Mouse (Mus musculus) kidney, embryonic 14.5 days (tissue): ENCODE measurements around the gene Ccdc190. TPM values are rescaled to one million over a fixed set of nuclear protein-coding genes. Genes with fewer than 3 reads are reported as not detected.

ENCODE experiments used
- ATAC-seq: fragments of 200-750 bp; cut with Nextera tagmentation; 2 replicates; pipeline ENCODE4 v1.8.0; 2017; ENCODE audit warnings: moderate number of reproducible peaks, mild to moderate bottlenecking, moderate TSS enrichment, moderate library complexity; ENCODE audit not compliant: low FRiP score, low TSS enrichment
- H3K27ac ChIP-seq: fragments of 300-500 bp; sonication (generic); 2 replicates; pipeline ENCODE4 v1.5.1; 2014; ENCODE audit warnings: low read depth, mild to moderate bottlenecking, low read length, moderate library complexity, mixed read lengths
- H3K27me3 ChIP-seq: fragments of 300-500 bp; sonication (generic); 2 replicates; pipeline ENCODE4 v1.6.1; 2014; ENCODE audit warnings: mild to moderate bottlenecking, low read length; ENCODE audit not compliant: control insufficient read depth, insufficient read depth
- H3K36me3 ChIP-seq: fragments of 300-500 bp; sonication (generic); 2 replicates; pipeline ENCODE4 v1.6.1; 2014; ENCODE audit warnings: low read length, mixed read lengths; ENCODE audit not compliant: control insufficient read depth, insufficient read depth
- H3K4me1 ChIP-seq: fragments of 300-500 bp; sonication (generic); 2 replicates; pipeline ENCODE4 v1.6.1; 2014; ENCODE audit warnings: low read length, mixed read lengths; ENCODE audit not compliant: control insufficient read depth, insufficient read depth
- H3K4me2 ChIP-seq: fragments of 300-500 bp; sonication (generic); replicated peaks from 2 replicates; pipeline ENCODE4 v1.6.1; 2014; ENCODE audit warnings: low read depth, mild to moderate bottlenecking, low read length
- H3K4me3 ChIP-seq: fragments of 300-500 bp; sonication (generic); 2 replicates; pipeline ENCODE4 v1.5.1; 2014; ENCODE audit warnings: mild to moderate bottlenecking, low read length
- H3K9ac ChIP-seq: fragments of 300-500 bp; sonication (generic); 2 replicates; pipeline ENCODE4 v1.6.1; 2014; ENCODE audit warnings: low read depth, mild to moderate bottlenecking, low read length, moderate library complexity
- H3K9me3 ChIP-seq: fragments of 300-500 bp; sonication (generic); 2 replicates; pipeline ENCODE4 v1.6.1; 2016; ENCODE audit warnings: low read length; ENCODE audit not compliant: control insufficient read depth
- WGBS: fragments of 180-500 bp; shearing (Covaris S2); extraction: QIAGEN DNeasy Blood & Tissue Kit; methylation state at CpG from one replicate; pipeline ENCODE4 v1.1.7; 2014; 5-methylcytosine and 5-hydroxymethylcytosine counted together
- polyA plus RNA-seq: library from polyadenylated mRNA; unstranded; fragments of >200 nt; fragmentation: Nextera tagmentation; extraction: Ambion mirVana; gene quantifications from 2 replicates; pipeline ENCODE4 v1.2.1, GENCODE M21; 2014

The Ccdc190 gene
- polyA plus RNA-seq, 1 experiment from 2014 or later: not detected

DNA sequence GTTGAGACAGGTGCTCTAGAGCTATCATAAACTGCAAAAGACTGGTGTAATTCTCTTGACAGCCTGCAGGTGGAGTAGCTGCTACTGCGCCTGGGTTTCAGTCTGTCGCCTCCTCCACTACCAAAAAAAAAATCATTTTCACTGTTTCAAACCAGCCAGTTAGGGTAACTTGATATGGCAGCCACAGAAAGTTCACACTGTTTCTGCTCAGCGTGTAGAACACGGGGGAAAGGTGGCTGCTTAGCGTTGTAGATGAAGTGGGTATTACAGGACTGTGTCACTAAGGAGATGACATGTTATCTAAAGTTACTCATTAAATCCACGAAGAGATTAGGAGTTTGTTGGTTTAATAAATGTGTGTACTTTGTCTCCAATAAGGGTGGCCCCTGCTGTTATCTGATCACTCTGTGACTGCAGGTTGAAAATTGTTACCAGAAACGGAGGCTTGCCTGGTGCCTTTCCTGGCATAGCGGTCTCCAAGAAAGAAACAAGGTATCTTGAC is 6.7 kb upstream of the Ccdc190 start:
- Histone ChIP-seq H3K4me1 (no peaks in the 10 kb centered on the region), H3K4me3 (no peak overlapping the region), H3K9ac (no peak overlapping the region), H3K4me2 (0 out of 2 replicates have a peak overlapping the region, but pooled peaks have one; percentile 22), H3K36me3 (no peaks in the 10 kb centered on the region), H3K27ac (no peak overlapping the region), H3K9me3 (no peaks in the 10 kb centered on the region), H3K27me3 (0 out of 2 replicates have a peak, but pooled peaks cover 3% of the 10 kb centered on the region)
- 31% methylated on average over 8 of the region's 8 CpGs for whole genome bisulfite sequencing
- ATAC-seq: peak; percentile 38; the same call in 1 of the 2 replicates

GRCm38 (mm10) chr1:169924567-169924966 is 3.9 kb upstream of the Ccdc190 start:
- no peaks in the 10 kb centered on the region for H3K4me1 ChIP-seq
- H3K27me3 ChIP-seq: 0 out of 2 replicates have a peak, but pooled peaks cover 3% of the 10 kb centered on the region
- WGBS: 91% methylated on average over 2 of the region's 2 CpGs
- H3K9me3 ChIP-seq: no peaks in the 10 kb centered on the region
- no peak overlapping the region for H3K9ac ChIP-seq
- H3K4me3 ChIP-seq: no peak overlapping the region
- no peak overlapping the region for H3K4me2 ChIP-seq
- no peaks in the 10 kb centered on the region for H3K36me3 ChIP-seq
- ATAC-seq: no peak
- no peak overlapping the region for H3K27ac ChIP-seq

DNA sequence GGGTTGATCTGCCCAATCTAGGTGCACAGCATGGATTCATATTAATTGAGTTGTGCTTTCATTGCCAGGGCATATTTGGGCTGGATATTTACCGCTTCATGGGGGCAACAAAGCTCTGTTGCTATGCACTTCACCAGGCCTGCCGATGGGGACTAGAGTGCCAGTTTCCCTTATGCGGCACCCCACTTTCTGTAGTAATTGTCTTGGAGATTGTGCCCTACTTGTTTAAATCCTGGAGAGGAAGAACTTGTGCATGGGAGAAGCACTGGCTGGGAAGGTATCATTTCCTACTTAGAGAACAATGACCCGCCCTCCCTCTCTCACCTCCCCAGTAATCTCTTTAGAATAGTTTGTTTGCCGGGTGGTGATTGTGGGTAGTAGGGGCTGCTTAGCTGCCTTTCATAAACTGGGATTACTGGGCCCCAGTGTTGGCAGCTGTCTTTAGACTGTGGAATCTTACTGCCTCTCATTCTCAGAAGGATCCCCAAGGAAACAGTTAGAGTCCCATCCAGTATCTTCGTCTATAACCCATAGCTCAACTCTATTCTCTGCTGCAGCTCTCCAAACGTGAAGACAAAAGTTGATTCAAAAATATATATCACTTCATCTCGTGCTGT is 587 bp upstream of the Ccdc190 start:
- no peak overlapping the region for H3K27ac ChIP-seq
- WGBS: 75% methylated on average over 8 of the region's 8 CpGs
- no peaks in the 10 kb centered on the region; the same call in 1 of the 2 replicates for H3K27me3 ChIP-seq
- ATAC-seq: no peak
- H3K9ac ChIP-seq: no peak overlapping the region
- no peaks in the 10 kb centered on the region for H3K9me3 ChIP-seq
- no peak overlapping the region for H3K4me3 ChIP-seq
- no peaks in the 10 kb centered on the region for H3K4me1 ChIP-seq
- H3K36me3 ChIP-seq: no peaks in the 10 kb centered on the region
- H3K4me2 ChIP-seq: no peak overlapping the region

DNA sequence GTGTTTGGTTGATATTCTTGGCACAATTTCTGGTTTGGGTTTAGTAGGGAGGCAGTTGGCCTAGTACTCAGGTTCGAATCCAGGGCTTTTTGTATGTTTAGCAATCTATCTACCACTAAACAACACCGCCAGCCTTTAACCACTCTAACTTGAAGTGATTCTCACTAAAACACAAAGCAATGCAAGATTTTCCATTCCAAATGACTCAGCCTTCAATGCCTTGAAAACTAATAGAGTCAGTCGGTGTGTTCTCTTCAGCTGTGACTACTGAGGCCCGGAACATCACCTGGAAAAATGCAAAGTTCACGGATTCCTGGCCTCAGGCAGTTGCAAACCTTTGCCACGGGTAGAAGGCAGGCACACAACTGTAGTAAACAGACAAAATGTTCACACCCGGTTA is 3.2 kb downstream of the Ccdc190 start:
- no peaks in the 10 kb centered on the region for H3K9me3 ChIP-seq
- H3K4me2 ChIP-seq: no peak overlapping the region
- H3K27me3 ChIP-seq: no peaks in the 10 kb centered on the region; the same call in 1 of the 2 replicates
- 80% methylated on average over 7 of the region's 7 CpGs for WGBS
- H3K4me3 ChIP-seq: no peak overlapping the region
- H3K36me3 ChIP-seq: no peaks in the 10 kb centered on the region
- no peak overlapping the region for H3K27ac ChIP-seq
- no peaks in the 10 kb centered on the region for H3K4me1 ChIP-seq
- no peak overlapping the region for H3K9ac ChIP-seq
- no peak for ATAC-seq

GRCm38 (mm10) chr1:169932122-169932746 is 3.8 kb downstream of the Ccdc190 start:
- H3K4me1 ChIP-seq: no peaks in the 10 kb centered on the region
- 76% methylated on average over 7 of the region's 7 CpGs for WGBS
- no peaks in the 10 kb centered on the region for H3K9me3 ChIP-seq
- ATAC-seq: no peak
- H3K4me3 ChIP-seq: no peak overlapping the region
- no peaks in the 10 kb centered on the region; the same call in 1 of the 2 replicates for H3K27me3 ChIP-seq
- H3K9ac ChIP-seq: no peak overlapping the region
- no peak overlapping the region for H3K27ac ChIP-seq
- no peaks in the 10 kb centered on the region for H3K36me3 ChIP-seq
- H3K4me2 ChIP-seq: no peak overlapping the region

GRCm38 (mm10) chr1:169934005-169934725 is 5.7 kb downstream of the Ccdc190 start:
- Histone ChIP-seq H3K36me3 (no peaks in the 10 kb centered on the region), H3K27ac (no peak overlapping the region), H3K4me2 (0 out of 2 replicates have a peak overlapping the region, but pooled peaks have one; percentile 19), H3K9me3 (no peaks in the 10 kb centered on the region), H3K4me1 (no peaks in the 10 kb centered on the region), H3K4me3 (no peak overlapping the region), H3K9ac (no peak overlapping the region), H3K27me3 (no peaks in the 10 kb centered on the region; the same call in 1 of the 2 replicates)
- WGBS: 53% methylated on average over 16 of the region's 16 CpGs
- ATAC-seq: no peak

DNA sequence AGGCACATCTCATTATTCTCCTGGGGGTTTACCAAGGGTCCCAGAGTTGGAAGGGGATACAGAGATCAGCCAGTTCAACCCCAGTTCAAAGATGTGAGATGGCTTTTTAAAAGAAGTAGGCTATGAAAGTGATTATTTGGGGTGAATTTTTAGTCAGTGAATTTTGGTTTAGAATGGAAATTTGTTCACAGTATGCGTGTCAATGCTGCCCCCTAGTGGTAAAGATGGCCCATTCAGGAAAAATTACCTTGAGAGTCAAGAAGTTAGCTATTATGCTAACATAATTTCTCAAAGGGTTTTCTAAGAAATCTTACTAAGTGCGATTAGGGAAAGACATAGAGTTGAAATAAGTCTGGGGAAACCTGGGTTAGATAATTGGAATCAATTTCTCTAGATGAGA is 10.9 kb downstream of the Ccdc190 start:
- no peaks in the 10 kb centered on the region for H3K9me3 ChIP-seq
- H3K27me3 ChIP-seq: no peaks in the 10 kb centered on the region
- WGBS: 8% methylated on average over 2 of the region's 2 CpGs
- no peaks in the 10 kb centered on the region for H3K36me3 ChIP-seq
- H3K4me1 ChIP-seq: no peaks in the 10 kb centered on the region
- H3K9ac ChIP-seq: no peak overlapping the region
- no peak overlapping the region for H3K4me3 ChIP-seq
- no peak for ATAC-seq
- no peak overlapping the region for H3K4me2 ChIP-seq
- no peak overlapping the region for H3K27ac ChIP-seq

- Histone ChIP-seq H3K27me3 (no peaks in the 10 kb centered on the region), H3K4me1 (no peaks in the 10 kb centered on the region), H3K9ac (no peak overlapping the region), H3K36me3 (no peaks in the 10 kb centered on the region), H3K27ac (no peak overlapping the region), H3K4me3 (no peak overlapping the region), H3K4me2 (no peak overlapping the region), H3K9me3 (no peaks in the 10 kb centered on the region)
- 74% methylated on average over 3 of the region's 3 CpGs for WGBS
- ATAC-seq: no peak
Observed at GRCm38 (mm10) chr1:169946004-169946403, 17.6 kb downstream of the Ccdc190 start.

DNA sequence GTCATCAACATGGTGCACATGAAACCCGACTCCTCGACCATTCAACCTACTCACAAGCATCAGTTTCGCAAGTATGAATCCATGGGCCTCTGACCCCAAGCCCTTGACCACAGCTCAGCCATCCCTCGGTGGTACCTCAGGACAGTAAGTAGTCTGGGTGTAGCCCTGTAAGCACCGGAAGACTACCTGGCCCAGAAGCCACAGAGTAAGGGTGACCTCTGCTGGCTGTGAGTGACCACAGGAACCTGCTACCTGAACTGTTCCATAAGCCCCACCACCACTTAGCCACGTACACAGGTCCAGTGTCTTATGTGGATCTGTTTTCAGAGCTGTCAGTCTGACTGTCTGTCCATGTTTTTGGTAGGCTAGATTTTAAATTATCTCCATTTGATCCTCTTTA is 19.2 kb downstream of the Ccdc190 start:
- Histone ChIP-seq H3K27ac (no peak overlapping the region), H3K36me3 (peaks cover 7% of the 10 kb centered on the region), H3K4me3 (no peak overlapping the region), H3K9me3 (no peaks in the 10 kb centered on the region), H3K27me3 (no peaks in the 10 kb centered on the region), H3K4me2 (no peak overlapping the region), H3K9ac (no peak overlapping the region), H3K4me1 (no peaks in the 10 kb centered on the region)
- 82% methylated on average over 6 of the region's 6 CpGs for WGBS
- no peak for ATAC-seq
